Mouse (Mus musculus) G1E (cell line): ENCODE data around the gene Ak3.

Experiments
- CTCF ChIP-seq: IDR thresholded peaks from 2 replicates; pipeline ENCODE4 v1.5.1; 2012; ENCODE audit warnings: low read depth, low read length, inconsistent platforms, mixed read lengths
- GATA1 ChIP-seq: IDR thresholded peaks from 2 replicates; pipeline ENCODE4 v1.6.1; 2012; ENCODE audit warnings: borderline replicate concordance, low read length, inconsistent platforms, mixed read lengths
- POLR2AphosphoS5 ChIP-seq: IDR thresholded peaks from 2 replicates; pipeline ENCODE4 v1.6.1; 2012; ENCODE audit warnings: low read depth, low read length, inconsistent platforms; ENCODE audit not compliant: insufficient replicate concordance
- TAL1 ChIP-seq: conservative IDR thresholded peaks from 2 replicates; pipeline ENCODE4 v1.6.1; 2012; ENCODE audit warnings: low read depth, low read length, inconsistent platforms, mixed read lengths

- TF ChIP-seq CTCF (no peak), POLR2AphosphoS5 (no peak), TAL1 (no peak), GATA1 (no peak)
These were observed 5.1 kb downstream of the Ak3 start for GRCm38 (mm10) chr19:29042647-29043046.
